Mouse (Mus musculus): Measurements from ENCODE around the gene Mink1. TPM values are rescaled to one million over a fixed set of nuclear protein-coding genes. Genes with fewer than 3 reads are reported as not detected.

Mink1 gene
- total and polyA plus RNA-seq, 3 experiments, result 14.3 to 89.8 (median 38.1) TPM

DNA sequence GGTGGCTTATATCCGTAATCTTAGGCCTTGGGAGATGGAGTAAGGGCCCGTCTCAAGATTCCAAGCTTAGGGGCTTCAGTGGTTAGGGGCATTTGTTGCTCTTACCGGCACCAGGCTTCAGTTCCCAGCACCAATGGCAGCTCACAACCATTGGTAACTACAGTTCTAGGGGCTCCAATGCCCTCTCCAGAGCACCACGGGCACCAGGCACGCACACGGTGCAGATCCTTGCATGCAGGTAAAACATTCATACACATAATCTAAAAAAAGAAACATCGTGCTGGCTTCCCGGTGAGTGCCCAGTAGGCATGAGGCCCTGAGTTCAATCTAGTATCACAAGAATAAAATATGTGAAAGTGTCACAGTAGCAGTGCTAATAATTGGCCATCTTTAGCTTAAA is 100.4 kb downstream of the Mink1 start:
- ATAC-seq (ENCODE audit: extremely low read depth, insufficient number of reproducible peaks, low FRiP score, poor library complexity, severe bottlenecking), result no peak
- peaks cover 94% of the 10 kb centered on the region for H3K36me3 ChIP-seq (replicated peaks)
- peaks cover 27% of the 10 kb centered on the region for H3K4me1 ChIP-seq (ENCODE audit: insufficient read depth, low read depth, low read length)

GRCm38 (mm10) chr11:70663957-70664356 is 101.3 kb downstream of the Mink1 start:
- H3K27me3 ChIP-seq (ENCODE audit: insufficient read depth, low read length), result no peaks in the 10 kb centered on the region
- TF ChIP-seq POLR2AphosphoS5 (IDR thresholded peaks at IDR 0.05; ENCODE audit: insufficient replicate concordance, low read depth, low read length), result no peak
- TF ChIP-seq CTCF (IDR thresholded peaks at IDR 0.05; ENCODE audit: low read depth, low read length), result no peak
- TF ChIP-seq GATA2 (IDR thresholded peaks at IDR 0.05; ENCODE audit: borderline replicate concordance, low read depth, low read length), result no peak
- TF ChIP-seq GATA1 (IDR thresholded peaks at IDR 0.05; ENCODE audit: borderline replicate concordance, low read length), result no peak
- TF ChIP-seq TAL1 (conservative IDR thresholded peaks at IDR 0.05; ENCODE audit: low read depth, low read length), result no peak
- H3K36me3 ChIP-seq (replicated peaks), result peaks cover 86% of the 10 kb centered on the region
- no peak overlapping the region for H3K4me3 ChIP-seq (ENCODE audit: low read depth, low read length)
- DNase-seq (ENCODE audit: low spot score), result no peak
- no peaks in the 10 kb centered on the region for H3K9me3 ChIP-seq (replicated peaks)
- ATAC-seq (ENCODE audit: extremely low read depth, insufficient number of reproducible peaks, low FRiP score, poor library complexity, severe bottlenecking), result no peak
- peaks cover 23% of the 10 kb centered on the region for H3K4me1 ChIP-seq (ENCODE audit: insufficient read depth, low read depth, low read length)

More for the DNA sequence above, 100.4 kb downstream of the Mink1 start:
- no peak for TF ChIP-seq POLR2AphosphoS5 (IDR thresholded peaks at IDR 0.05; ENCODE audit: insufficient replicate concordance, low read depth, low read length)
- no peak for TF ChIP-seq GATA1 (IDR thresholded peaks at IDR 0.05; ENCODE audit: borderline replicate concordance, low read length)
- no peak for TF ChIP-seq CTCF (IDR thresholded peaks at IDR 0.05; ENCODE audit: low read depth, low read length)
- TF ChIP-seq GATA2 (IDR thresholded peaks at IDR 0.05; ENCODE audit: borderline replicate concordance, low read depth, low read length), result no peak
- TF ChIP-seq TAL1 (conservative IDR thresholded peaks at IDR 0.05; ENCODE audit: low read depth, low read length), result no peak
- H3K27me3 ChIP-seq (ENCODE audit: insufficient read depth, low read length), result no peaks in the 10 kb centered on the region
- no peak overlapping the region for H3K4me3 ChIP-seq (ENCODE audit: low read depth, low read length)
- DNase-seq (ENCODE audit: low spot score), result no peak
- H3K9me3 ChIP-seq (replicated peaks), result no peaks in the 10 kb centered on the region

Other genes with a start within 250 kb of the Mink1 start
Only the 20 nearest of the 26 such genes appear.
- 51.7 and 69.3 TPM in 2 replicates for gene Arrb2, start 130.2 kb upstream of the Mink1 start, total RNA-seq (2014; fragmentation: Nextera tagmentation)
- 97.1 and 114 TPM in 2 replicates for gene Arrb2, start 130.2 kb upstream of the Mink1 start, total RNA-seq (2017)
- 327 and 349 TPM in 2 replicates for gene Arrb2, start 130.2 kb upstream of the Mink1 start, polyA plus RNA-seq (2012)
- 13.2 and 18.1 TPM in 2 replicates for gene Med11, start 111.0 kb upstream of the Mink1 start, total RNA-seq (2014; fragmentation: Nextera tagmentation)
- gene Med11, start 111.0 kb upstream of the Mink1 start, total RNA-seq (2017), result 37.0 and 42.4 TPM in 2 replicates
- gene Med11, start 111.0 kb upstream of the Mink1 start, polyA plus RNA-seq (2012), result 18.5 and 22.6 TPM in 2 replicates
- gene Zmynd15, start 103.4 kb upstream of the Mink1 start, total RNA-seq (2014; fragmentation: Nextera tagmentation), result not detected in 2 replicates
- 0.06 and 0.66 TPM in 2 replicates for gene Zmynd15, start 103.4 kb upstream of the Mink1 start, total RNA-seq (2017)
- gene Zmynd15, start 103.4 kb upstream of the Mink1 start, polyA plus RNA-seq (2012), result not detected in 2 replicates
- gene Cxcl16, start 102.9 kb upstream of the Mink1 start, total RNA-seq (2014; fragmentation: Nextera tagmentation), result not detected in 2 replicates
- not detected in 2 replicates for gene Cxcl16, start 102.9 kb upstream of the Mink1 start, total RNA-seq (2017)
- not detected in 2 replicates for gene Cxcl16, start 102.9 kb upstream of the Mink1 start, polyA plus RNA-seq (2012)
- not detected in 2 replicates for gene Tm4sf5, start 57.6 kb upstream of the Mink1 start, total RNA-seq (2014; fragmentation: Nextera tagmentation)
- not detected in 2 replicates for gene Tm4sf5, start 57.6 kb upstream of the Mink1 start, total RNA-seq (2017)
- not detected in 2 replicates for gene Tm4sf5, start 57.6 kb upstream of the Mink1 start, polyA plus RNA-seq (2012)
- not detected in 2 replicates for gene Vmo1, start 48.3 kb upstream of the Mink1 start, total RNA-seq (2014; fragmentation: Nextera tagmentation)
- gene Vmo1, start 48.3 kb upstream of the Mink1 start, total RNA-seq (2017), result not detected in 2 replicates
- not detected in 2 replicates for gene Vmo1, start 48.3 kb upstream of the Mink1 start, polyA plus RNA-seq (2012)
- gene Gltpd2, start 43.7 kb upstream of the Mink1 start, total RNA-seq (2014; fragmentation: Nextera tagmentation), result not detected in 2 replicates
- gene Gltpd2, start 43.7 kb upstream of the Mink1 start, total RNA-seq (2017), result not detected in 2 replicates
- not detected in 2 replicates for gene Gltpd2, start 43.7 kb upstream of the Mink1 start, polyA plus RNA-seq (2012)
- 114 and 116 TPM in 2 replicates for gene Psmb6, start 37.5 kb upstream of the Mink1 start, total RNA-seq (2014; fragmentation: Nextera tagmentation)
- gene Psmb6, start 37.5 kb upstream of the Mink1 start, total RNA-seq (2017), result 212 and 295 TPM in 2 replicates
- 153 and 181 TPM in 2 replicates for gene Psmb6, start 37.5 kb upstream of the Mink1 start, polyA plus RNA-seq (2012)
- gene Gm40193, start 29.9 kb upstream of the Mink1 start, total RNA-seq (2014; fragmentation: Nextera tagmentation), result not detected in 2 replicates
- not detected in 2 replicates for gene Gm40193, start 29.9 kb upstream of the Mink1 start, total RNA-seq (2017)
- not detected in 2 replicates for gene Gm40193, start 29.9 kb upstream of the Mink1 start, polyA plus RNA-seq (2012)
- gene Pld2, start 22.8 kb upstream of the Mink1 start, total RNA-seq (2014; fragmentation: Nextera tagmentation), result not detected in 2 replicates
- gene Pld2, start 22.8 kb upstream of the Mink1 start, total RNA-seq (2017), result 0.05 and 0.06 TPM in 2 replicates
- not detected in 2 replicates for gene Pld2, start 22.8 kb upstream of the Mink1 start, polyA plus RNA-seq (2012)
- not detected in 2 replicates for gene 4930544D05Rik, start 53.0 kb downstream of the Mink1 start, total RNA-seq (2014; fragmentation: Nextera tagmentation)
- gene 4930544D05Rik, start 53.0 kb downstream of the Mink1 start, total RNA-seq (2017), result not detected in 2 replicates
- gene 4930544D05Rik, start 53.0 kb downstream of the Mink1 start, polyA plus RNA-seq (2012), result not detected in 2 replicates
- not detected in 2 replicates for gene Chrne, start 56.3 kb downstream of the Mink1 start, total RNA-seq (2014; fragmentation: Nextera tagmentation)
- gene Chrne, start 56.3 kb downstream of the Mink1 start, total RNA-seq (2017), result not detected in 2 replicates
- gene Chrne, start 56.3 kb downstream of the Mink1 start, polyA plus RNA-seq (2012), result not detected in 2 replicates
- gene Gp1ba, start 76.2 kb downstream of the Mink1 start, total RNA-seq (2014; fragmentation: Nextera tagmentation), result 1.1 and 3.1 TPM in 2 replicates
- gene Gp1ba, start 76.2 kb downstream of the Mink1 start, total RNA-seq (2017), result 2.8 and 3.4 TPM in 2 replicates
- 9.0 TPM in 2 replicates for gene Gp1ba, start 76.2 kb downstream of the Mink1 start, polyA plus RNA-seq (2012)
- gene Rnf167, start 84.4 kb downstream of the Mink1 start, total RNA-seq (2014; fragmentation: Nextera tagmentation), result 63.7 and 115 TPM in 2 replicates
- 62.3 and 64.1 TPM in 2 replicates for gene Rnf167, start 84.4 kb downstream of the Mink1 start, total RNA-seq (2017)
- 62.6 and 81.3 TPM in 2 replicates for gene Rnf167, start 84.4 kb downstream of the Mink1 start, polyA plus RNA-seq (2012)
- 42.8 and 72.7 TPM in 2 replicates for gene Slc25a11, start 84.6 kb downstream of the Mink1 start, total RNA-seq (2014; fragmentation: Nextera tagmentation)
- 125 and 144 TPM in 2 replicates for gene Slc25a11, start 84.6 kb downstream of the Mink1 start, total RNA-seq (2017)
- gene Slc25a11, start 84.6 kb downstream of the Mink1 start, polyA plus RNA-seq (2012), result 50.6 and 59.2 TPM in 2 replicates
- 804 and 991 TPM in 2 replicates for gene Pfn1, start 91.8 kb downstream of the Mink1 start, total RNA-seq (2014; fragmentation: Nextera tagmentation)
- 724 and 774 TPM in 2 replicates for gene Pfn1, start 91.8 kb downstream of the Mink1 start, total RNA-seq (2017)
- 3,649 and 4,709 TPM in 2 replicates for gene Pfn1, start 91.8 kb downstream of the Mink1 start, polyA plus RNA-seq (2012)
- gene Eno3, start 94.3 kb downstream of the Mink1 start, total RNA-seq (2014; fragmentation: Nextera tagmentation), result 19.0 and 25.3 TPM in 2 replicates
- 21.9 and 24.5 TPM in 2 replicates for gene Eno3, start 94.3 kb downstream of the Mink1 start, total RNA-seq (2017)
- gene Eno3, start 94.3 kb downstream of the Mink1 start, polyA plus RNA-seq (2012), result 3.1 and 5.7 TPM in 2 replicates
- gene Spag7, start 106.5 kb downstream of the Mink1 start, total RNA-seq (2014; fragmentation: Nextera tagmentation), result 64.2 and 66.9 TPM in 2 replicates
- gene Spag7, start 106.5 kb downstream of the Mink1 start, total RNA-seq (2017), result 64.6 and 81.5 TPM in 2 replicates
- gene Spag7, start 106.5 kb downstream of the Mink1 start, polyA plus RNA-seq (2012), result 152 and 196 TPM in 2 replicates
- 21.1 and 25.4 TPM in 2 replicates for gene Camta2, start 125.2 kb downstream of the Mink1 start, total RNA-seq (2014; fragmentation: Nextera tagmentation)
- 3.5 and 5.3 TPM in 2 replicates for gene Camta2, start 125.2 kb downstream of the Mink1 start, total RNA-seq (2017)
- gene Camta2, start 125.2 kb downstream of the Mink1 start, polyA plus RNA-seq (2012), result 14.7 and 21.2 TPM in 2 replicates
- 3.7 and 5.2 TPM in 2 replicates for gene Inca1, start 137.3 kb downstream of the Mink1 start, total RNA-seq (2014; fragmentation: Nextera tagmentation)
- 0.93 and 1.2 TPM in 2 replicates for gene Inca1, start 137.3 kb downstream of the Mink1 start, total RNA-seq (2017)
- gene Inca1, start 137.3 kb downstream of the Mink1 start, polyA plus RNA-seq (2012), result 0.24 and 0.36 TPM in 2 replicates